Mouse (Mus musculus) MN1 (cell line): ENCODE measurements around the gene Ptprd.

Experiments
- DNase-seq: peaks from one replicate; pipeline ENCODE4 v3.0.0-alpha.2; 2016; ENCODE audit warnings: low spot score

Ptprd gene

DNA sequence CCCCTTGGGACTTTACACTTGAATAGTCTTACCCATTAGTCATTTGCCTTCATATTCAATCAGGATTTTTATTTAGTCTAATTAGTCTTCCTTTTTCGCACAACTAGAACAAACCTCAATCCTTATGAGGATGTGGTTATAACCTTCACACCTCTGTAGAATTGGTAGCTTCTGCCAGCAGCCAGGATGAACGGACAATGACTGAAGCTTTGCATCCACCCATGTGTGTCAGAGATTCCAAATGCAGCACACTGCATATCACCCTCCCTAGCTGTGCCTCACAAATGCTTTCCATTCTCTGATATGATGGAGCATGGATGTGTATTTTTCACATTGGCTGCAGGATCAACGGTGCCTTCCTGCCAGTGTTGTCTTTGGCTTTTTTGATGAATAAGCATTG lies 1898.0 kb downstream of the Ptprd start:
- no peak for DNase-seq

DNA sequence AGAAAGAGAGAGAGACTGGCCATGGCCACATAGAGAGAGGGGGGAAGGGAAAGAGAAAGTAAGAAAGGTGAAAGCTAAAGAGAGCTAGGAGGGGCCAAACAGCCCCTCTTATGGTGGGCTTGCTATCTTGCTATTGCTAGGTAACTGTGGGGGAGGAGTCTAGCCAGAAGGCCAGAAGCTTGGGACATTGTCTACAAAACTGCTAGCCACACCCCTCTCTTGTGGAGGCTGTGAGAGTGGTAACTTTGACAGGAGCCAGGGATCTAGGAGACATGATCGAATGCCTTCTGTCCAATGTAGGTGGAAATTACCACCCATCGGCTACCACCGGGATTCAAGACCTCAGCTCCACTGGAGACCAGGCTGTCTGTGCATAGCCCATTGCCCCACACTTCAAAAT lies 1899.2 kb downstream of the Ptprd start:
- DNase-seq = no peak

DNA sequence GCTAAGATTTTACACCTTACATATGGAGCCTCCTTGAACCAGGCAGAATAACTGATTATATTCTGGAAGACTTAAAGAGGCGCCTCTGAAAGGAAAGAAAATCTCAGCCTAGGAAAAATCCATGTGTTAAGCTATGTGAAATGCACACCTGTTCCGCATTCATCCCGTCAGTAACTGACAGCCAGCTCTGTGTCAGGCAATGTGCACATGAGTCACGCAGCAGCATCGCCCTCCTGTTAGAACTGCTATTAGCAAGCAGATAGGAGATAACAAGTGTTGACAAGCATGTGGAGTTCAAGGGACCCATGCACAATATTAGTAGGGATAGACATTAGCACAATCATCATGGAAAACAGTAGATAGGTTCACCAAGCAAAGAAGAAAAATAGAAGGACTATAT lies 1905.8 kb downstream of the Ptprd start:
- no peak for DNase-seq

DNA sequence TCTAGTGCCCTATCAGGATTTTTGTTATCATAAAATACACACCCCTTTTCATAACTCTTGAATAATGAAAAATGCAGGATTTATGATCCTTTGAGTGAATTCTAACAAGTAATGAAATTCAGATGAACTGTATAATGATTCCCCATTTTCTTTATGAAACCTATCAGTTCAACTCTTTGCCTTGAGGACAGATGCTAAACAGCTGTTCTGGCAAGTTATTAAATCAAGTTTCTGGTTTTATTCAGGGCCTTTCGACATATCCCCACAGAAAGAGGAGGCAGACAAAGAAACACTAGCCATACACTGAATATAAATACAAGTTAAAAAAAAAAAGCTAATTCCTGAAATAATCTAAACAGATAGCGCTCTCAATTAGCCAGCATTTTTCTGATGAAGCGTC lies 1914.4 kb downstream of the Ptprd start:
- no peak for DNase-seq

GRCm38 (mm10) chr4:76292733-76293357 lies 1918.9 kb downstream of the Ptprd start:
- DNase-seq = no peak

DNA sequence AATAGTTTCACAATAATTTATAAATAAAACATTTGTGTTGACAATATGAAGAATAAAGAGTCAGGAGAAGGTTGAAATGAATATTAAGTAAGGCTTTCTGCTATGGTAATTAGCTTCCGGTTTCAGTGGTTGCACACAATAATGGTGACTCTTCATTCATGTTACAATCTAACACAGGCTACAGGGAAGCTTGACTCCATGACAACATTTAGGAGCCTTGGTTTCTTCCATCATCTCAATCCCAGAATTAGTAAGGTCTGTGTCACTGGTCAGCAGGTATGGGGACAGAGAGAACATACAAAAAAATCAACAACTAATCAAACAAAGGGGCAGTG lies 1921.3 kb downstream of the Ptprd start:
- DNase-seq = no peak

GRCm38 (mm10) chr4:76289612-76290483 lies 1921.9 kb downstream of the Ptprd start:
- no peak for DNase-seq

GRCm38 (mm10) chr4:76286016-76286415 lies 1925.7 kb downstream of the Ptprd start:
- no peak for DNase-seq

- DNase-seq = no peak
Observed at GRCm38 (mm10) chr4:76282886-76283285, 1928.9 kb downstream of the Ptprd start.

- DNase-seq = no peak
Observed at GRCm38 (mm10) chr4:76262727-76263126, 1949.0 kb downstream of the Ptprd start.

DNA sequence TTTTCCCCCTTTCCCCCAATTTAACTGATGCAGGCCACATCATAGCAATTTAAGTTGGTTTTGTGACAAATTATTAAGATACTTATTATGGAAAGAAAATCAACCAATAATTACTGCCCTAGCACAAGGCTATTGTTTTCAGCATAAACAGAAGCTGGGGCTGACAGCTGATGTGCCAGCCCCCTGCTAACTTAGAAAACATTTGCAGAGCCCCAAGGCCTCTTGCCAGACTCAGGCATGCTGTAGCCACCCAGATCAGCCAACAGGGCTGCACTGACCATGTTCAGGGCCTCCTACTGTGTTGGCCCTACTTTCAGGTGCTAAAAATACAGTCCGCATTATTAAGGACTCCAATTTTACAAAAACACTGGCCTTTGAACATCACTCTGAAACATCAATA lies 1951.1 kb downstream of the Ptprd start:
- DNase-seq = no peak

GRCm38 (mm10) chr4:76260286-76260685 lies 1951.5 kb downstream of the Ptprd start:
- DNase-seq = no peak

DNA sequence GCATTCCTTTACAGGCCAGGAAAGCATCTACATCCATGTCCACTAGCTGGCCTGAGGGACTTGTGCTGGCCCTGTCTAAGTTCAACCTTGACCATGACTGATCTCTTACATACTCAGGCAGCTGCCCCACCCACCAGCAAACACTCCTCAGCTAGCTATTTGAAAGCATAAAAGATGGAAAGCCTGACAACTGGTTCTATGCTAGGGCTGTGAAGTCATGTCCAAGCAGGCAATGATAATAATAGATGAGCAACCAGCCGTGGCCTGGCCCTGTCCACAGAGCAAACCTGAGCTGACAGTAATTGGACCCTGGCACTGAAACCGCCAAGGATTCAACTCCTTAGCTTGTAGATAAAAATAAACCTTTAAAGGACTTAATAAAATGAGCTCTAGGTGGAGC lies 1952.1 kb downstream of the Ptprd start:
- DNase-seq = no peak

GRCm38 (mm10) chr4:76244371-76244770 lies 1967.4 kb downstream of the Ptprd start:
- no peak for DNase-seq

DNA sequence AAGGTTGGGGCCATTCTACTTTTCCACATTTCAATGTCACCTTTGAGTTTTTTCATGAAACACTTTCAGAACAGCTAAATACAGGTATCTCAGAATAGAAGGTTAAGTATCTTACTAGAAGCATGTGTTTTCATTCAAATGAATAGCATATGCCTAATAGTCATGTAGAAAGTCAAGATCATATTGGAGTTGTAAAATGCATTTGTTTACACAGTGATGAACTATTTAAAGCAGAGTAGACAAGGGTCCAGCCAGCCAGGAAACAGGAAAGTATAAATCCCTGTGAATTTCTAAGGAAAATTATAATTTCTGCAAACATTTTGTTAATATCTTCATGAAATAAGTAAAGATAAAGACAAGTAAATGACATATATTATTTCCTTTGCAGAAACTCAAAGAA lies 1970.2 kb downstream of the Ptprd start:
- no peak for DNase-seq

- no peak for DNase-seq
Observed at GRCm38 (mm10) chr4:76241140-76241539, 1970.6 kb downstream of the Ptprd start.

- DNase-seq = no peak
Observed at GRCm38 (mm10) chr4:76239063-76239462, 1972.7 kb downstream of the Ptprd start.

DNA sequence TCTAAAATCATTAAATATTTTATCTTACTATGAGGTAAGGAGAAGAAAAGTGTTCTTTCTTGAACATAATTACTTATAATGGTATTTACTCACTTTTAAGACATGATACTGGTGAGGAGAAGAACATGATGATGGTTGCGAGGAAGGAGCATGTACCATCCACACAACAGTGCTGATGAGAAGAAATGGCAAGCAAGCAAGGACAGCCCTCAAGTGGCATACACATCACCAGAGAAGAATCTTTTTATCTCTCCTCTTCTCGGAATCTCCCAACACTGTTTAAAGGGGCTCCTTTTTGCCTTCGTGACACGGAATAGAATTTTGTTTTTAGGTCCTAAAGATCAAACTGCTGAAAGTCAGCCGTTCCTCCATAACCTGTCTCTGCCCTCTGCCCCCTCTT lies 1973.2 kb downstream of the Ptprd start:
- no peak for DNase-seq

DNA sequence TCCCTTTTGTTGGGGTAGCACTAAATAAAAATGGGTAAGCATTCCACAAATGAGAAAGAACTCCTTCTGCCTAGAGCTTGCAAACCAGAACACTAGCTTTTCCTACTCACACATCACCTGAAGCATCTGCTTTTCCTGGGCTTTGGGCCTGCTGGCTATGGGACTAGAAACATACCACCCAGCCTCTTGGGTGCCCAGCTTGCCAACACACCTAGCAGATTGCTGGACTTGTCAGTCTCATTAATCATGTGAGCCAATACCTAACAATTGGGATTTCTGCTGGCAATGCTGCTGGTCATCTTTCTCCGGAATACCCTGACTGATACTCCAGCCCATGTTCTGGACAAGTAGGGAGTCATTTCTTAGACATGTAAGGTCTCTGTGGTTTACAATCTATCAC lies 1973.9 kb downstream of the Ptprd start:
- DNase-seq = no peak

DNA sequence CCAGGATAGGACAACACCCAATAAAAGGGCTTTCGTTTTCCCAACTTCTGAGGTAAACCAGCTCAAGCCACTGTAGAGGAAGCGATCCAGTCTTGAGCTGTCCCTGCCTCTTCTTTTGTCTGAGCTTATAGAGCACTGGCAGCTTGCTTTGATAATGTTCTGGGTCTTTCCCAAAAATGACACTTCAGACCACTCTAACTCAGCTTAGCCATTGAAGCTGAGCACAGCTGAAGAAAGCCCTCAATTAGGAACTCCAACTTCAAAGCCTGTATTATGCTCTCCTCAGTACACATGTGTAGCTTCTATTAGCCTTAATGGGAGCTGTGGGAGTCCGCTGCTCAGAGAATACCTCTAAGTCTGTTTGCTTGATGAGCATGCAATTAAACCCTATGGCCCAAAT lies 1988.0 kb downstream of the Ptprd start:
- no peak for DNase-seq

DNA sequence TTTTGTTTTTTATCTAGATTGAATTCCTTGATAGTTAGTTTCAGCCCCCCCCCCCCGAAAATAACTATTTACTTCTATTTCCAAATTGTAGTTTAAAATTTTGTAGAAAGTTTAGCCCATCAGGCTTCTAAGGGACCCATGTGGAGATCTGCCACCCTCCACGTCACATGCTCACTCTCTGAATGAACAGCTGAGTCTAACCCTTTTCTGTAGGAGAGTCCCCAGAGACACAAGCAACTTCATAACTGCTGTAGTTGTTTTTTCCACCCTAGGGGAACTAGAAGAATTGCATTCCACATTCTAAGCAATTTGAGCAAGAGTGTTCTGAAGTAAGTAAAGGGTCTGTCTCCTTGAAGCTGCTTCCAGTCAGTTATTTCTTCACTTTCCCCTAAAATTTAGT lies 1989.2 kb downstream of the Ptprd start:
- no peak for DNase-seq

DNA sequence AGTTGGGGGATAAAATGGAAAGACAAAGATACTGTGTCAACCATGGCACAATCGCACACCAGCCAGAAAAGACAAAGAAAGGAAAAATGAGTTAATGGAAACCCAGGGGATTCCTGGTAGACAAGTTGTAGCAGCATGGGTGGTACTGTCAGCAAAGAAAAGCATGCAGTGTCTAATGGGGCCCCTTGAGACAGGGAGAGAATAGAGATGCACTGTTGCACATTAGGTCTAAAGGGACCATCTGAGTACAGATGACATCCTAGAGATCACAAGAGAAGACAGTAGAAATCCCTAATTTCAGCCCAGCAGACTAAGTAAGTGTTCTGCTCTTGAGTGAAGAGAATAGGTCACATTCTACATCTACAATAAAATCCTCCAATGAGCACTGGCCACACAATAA lies 1993.7 kb downstream of the Ptprd start:
- no peak for DNase-seq

DNA sequence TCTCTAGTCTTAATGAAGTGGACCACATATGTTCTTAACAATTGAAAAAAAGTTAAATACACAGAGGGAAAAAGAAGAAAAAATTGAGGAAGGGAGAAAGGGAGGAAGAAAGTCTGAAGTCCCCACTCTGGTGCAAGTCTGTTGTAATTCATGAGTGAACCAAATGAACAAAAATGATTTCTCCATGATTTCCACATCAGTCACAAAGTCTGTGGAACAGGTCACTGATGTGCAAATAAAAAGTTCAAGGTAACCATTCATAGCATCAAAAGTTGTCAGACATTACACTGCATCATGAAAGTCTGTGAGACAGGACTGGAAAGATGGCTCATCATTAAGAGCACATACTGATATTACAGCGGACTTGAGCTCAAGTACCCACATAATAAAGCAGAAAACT lies 1996.6 kb downstream of the Ptprd start:
- DNase-seq = no peak

- DNase-seq = no peak
Observed at GRCm38 (mm10) chr4:76199321-76199720, 2012.4 kb downstream of the Ptprd start.
